Mouse (Mus musculus): ENCODE measurements around the gene Sel1l3. TPM values are rescaled to one million over a fixed set of nuclear protein-coding genes. Genes with fewer than 3 reads are reported as not detected.

The Sel1l3 gene
- total RNA-seq, 1 experiment from 2014 or later, result 2.0 TPM

DNA sequence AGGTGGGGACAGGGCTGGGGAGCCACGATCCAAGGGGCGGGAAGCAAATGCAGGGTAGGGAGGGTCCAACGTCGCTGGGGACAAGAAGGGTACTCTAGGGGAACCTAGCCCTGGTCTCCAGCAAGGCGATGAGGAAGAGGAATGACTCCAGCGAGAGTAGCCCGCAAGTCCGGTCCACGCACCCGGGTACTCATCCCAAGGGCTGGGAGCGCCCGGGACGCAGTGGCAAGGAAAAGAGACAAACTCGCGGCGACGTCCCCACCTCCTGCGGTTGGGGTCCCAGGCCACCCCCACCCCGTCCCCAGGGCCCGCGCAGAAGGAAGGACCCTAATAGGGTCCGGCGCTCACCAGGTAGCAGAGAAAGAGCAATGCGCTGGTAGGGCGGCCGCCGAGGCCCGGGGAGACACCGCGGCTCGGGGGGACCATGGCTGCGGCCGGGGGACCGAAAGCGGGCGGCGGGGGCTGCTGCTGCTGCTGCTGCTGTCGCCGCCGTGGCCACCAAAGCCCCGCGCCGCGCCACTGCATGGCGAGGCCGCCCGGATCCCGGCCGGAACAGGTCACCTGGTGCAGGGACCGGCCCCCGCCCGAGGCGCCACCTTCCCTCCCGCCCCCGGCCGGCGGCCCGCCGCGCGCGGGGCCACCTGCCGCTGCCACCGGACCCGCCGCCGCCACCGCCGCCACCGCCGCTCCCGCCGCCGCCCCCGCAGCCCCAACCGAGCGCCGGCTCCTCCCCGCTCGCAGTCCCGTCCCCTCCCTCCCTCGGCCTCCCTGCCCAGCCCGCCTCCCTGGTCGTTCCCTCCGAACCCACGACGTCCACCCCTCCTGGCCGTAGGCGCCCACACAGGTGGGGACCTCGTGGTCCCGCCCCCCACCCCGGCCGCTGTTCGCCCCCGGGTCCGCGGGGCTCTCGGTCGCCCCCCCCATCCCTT is 681 bp downstream of the Sel1l3 start:
- peak; percentile 56 for DNase-seq

DNA sequence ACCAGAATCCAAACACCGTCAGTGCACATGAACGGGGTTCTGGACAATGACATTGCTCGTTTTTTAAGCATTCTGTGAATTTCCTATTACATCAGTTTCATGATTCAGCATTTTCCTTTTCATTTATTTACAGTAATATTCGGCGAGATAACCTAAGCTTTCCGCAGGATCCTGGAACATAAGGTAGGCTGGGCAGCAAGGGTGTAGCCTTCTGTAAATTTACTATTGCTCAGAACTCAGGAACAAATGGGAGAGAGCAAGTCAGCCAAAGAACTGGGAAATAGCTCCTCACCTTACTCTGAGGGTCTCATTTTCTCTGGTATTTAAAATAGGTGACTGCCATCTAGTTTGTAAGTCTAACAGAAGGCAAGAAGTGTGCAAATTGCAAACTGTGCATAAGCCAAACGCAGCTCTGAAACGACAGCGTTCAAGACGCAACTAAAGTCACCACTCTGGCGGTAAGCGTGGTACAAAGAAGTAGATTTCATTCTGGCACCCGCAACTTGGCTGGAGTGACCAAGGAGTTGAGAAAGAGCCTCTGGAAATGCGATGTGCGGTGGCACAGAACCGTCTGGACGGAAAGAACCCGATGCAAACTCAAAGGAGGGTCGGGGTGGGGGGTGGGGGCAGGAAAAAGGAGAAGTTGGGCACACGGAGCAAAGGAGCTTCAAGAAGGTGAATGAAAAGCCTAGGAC is 1.5 kb downstream of the Sel1l3 start:
- no peak for DNase-seq

DNA sequence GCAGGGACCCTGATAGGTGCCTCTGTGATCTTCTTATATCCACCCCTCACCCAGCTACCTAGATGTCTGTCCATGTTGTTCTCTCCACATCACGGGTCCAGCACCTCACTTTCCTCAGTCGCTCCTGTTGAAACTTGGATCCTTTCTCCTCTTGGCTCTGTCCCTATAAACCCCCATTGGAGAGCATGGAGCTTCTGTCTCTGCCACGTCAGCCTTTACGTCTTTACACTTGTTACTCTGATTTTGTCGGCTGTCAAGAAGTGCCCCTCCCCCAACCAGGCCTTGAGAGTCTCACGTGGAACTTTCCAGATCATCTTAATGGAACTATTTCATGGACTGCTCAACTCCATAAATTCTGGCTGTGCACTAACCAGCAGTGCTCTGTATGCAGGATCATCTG is 2.5 kb downstream of the Sel1l3 start:
- no peak for DNase-seq

DNA sequence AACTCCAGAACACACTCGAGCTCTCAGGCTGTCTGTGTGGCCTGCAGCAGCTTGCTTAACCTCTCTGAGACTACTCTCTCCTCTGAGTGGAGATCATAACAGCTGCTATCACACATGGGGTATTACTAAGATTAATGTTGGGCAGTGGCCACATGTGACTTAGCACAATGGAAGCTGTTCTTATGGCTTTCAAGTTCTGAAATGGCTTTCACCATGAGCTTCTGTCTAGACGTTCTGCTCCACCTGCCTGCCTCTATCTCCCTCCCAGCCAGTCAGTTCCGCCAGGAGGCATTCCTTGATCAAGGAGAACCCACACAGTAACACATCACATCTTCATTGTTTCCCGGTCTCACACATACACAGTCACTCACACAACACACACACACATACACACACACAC is 3.2 kb downstream of the Sel1l3 start:
- DNase-seq, result no peak

DNA sequence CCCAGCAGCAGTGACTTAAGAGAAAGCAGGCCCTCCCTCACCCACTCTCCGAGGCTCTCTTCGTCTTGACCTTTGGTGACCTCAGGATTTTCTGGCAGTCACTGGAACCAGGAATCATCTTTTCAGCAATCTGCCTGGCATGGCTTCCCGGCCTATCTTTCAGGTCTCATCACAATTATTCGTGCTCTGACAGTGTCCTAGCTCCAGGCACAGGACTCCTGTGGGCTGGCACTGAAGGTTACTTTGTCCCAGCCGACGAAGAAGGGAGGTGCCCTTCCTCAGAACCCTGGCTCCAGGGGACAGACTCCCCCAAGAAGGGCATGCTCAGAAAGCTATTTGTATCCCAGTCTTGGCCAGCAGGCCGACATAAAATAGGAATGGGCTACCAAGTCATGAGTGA is 4.0 kb downstream of the Sel1l3 start:
- DNase-seq, result no peak

DNA sequence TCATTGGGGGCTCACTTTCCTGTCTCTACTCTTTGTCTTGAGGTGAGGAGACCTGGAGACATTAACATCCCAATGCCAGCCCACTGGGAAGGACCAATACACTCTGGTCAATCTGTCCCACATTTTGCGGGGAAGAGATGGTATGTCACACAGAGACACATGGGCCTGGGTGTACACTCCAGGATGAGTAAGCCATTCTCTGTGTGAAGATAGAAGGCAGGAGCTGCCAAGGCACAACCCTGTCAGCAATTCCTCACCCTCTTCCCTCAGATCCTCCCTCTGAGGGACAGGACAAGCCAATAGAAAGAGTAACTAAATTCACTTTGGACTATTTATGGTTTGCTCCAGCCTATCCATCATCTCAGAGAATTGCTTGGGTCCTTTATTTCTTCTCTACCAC is 5.0 kb downstream of the Sel1l3 start:
- no peak for DNase-seq

DNA sequence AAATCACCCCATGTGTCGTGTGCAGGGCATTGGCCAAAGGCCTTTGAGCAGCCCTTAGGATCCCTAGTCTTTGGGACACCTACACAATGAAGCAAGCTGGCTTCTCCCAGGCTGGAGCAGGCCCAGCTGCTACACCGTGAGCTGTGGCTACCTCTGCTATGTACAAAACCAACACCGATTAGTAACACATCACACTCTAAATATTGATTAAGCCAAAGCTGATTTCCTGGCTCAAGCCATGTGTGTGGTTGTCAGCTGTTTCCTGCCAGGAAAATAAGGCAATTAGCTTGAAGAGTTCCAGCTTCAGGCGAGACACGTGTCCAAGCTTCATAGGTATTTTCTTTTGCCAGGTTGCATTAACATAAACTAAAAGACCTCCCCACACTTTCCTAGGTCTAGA is 7.2 kb downstream of the Sel1l3 start:
- no peak for DNase-seq

DNA sequence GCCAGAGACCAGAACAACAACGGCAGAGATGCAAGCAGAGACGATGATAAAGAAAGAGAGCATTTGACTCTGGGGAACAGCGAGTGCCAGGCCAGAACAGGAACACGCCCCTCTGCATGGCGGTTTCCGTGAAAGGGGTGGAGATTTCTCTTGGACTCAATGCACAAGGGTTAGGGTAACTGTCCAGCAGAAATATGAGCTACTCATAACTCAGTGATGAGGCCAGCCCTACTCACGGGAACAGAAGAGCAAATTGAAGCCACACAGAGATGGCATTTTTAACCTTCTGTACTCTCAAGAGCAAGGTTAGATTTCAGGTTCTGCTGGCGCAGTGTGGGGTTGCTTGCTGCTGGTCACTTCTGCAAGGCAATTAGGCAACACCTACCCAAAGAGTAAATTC is 11.0 kb downstream of the Sel1l3 start:
- DNase-seq, result no peak

DNA sequence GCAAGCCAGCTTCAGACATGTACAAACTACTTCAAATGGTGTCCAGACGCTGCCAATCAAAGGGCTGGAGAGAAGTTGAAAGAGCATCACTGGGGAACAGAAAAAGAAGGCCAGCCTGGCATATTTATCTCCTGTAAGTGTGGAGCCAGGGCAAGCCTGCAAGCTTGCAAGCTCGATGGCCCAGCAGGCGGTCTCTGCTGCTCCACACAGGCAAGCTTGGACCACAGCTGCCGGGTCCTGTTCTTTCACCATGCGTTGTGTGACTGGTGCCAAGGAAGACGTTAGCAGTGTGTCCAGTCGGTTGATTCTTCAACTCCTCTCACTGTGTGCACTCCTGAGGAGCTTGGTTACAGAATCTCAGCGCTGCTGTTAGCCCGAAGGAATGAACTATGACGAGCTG is 12.9 kb downstream of the Sel1l3 start:
- DNase-seq, result no peak

DNA sequence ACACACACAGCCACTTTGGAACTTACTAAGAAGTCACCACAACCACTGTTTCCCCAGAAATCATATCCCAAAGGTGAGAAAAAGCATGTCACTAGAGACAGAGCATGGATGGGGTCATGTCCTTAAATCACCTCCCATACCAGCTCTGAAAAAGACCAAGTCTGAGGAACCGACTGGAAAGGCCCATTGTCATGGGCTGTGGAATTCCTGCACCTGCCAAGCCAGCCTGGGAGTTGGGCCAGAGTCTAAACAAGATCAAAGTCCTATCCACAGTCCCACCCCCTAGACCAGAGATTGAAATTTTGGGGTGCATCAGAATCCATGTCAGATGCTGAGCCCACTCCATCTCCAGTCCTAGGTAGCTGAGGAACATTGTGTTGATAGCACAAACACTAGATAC is 15.3 kb downstream of the Sel1l3 start:
- DNase-seq, result no peak

DNA sequence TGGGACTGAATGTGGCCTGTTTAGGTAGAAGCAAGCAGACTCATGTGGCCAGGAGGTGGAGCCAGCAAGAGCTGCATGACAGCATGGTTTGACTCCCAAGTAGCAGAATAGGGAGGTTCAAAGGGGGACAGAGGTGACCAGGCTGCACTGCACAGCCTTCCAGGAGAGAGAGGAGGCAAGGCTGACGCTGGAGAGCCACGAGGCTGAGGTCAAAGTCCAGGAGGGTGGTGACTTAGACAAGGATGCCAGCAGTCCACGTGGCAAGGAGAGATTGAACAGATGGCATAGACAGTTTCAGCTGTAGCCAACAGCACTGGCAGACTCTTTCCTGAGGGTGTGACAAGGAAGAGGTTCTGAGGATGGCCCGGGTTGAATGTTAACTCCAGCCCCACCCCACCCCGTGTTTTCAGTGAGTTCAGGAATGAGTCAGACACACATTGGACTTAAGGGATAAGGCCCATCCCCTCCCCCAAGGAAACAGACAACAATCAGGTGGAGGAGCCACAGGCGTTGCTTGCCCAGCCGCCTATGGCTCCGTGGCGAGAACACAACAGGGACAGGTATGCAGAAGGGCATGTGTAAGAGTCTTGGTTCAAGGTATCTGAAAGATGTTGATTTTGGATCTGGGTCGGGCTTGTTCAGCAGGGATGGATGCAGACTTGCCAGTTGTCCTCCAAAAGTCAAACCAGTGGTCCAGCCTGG is 17.2 kb downstream of the Sel1l3 start:
- no peak for DNase-seq

DNA sequence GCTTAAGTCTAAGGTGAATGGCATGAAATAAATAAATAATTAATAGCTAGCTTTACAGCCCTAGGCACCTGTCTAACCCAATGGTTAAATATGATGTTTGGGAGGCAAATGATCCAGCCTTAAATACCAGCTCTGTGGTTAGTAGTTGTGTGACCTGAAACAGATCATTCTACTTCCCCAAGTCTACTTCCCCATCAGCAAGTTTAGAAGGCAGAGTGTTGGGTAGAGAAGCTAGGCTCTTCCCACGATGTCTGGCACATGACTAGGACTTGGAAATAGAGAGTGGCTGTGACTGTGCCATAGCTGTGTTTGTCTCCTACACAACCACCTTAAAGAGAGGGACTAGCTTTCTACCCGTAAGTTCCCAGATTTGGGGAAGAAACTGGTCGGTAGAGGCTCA is 18.9 kb downstream of the Sel1l3 start:
- no peak for DNase-seq

DNA sequence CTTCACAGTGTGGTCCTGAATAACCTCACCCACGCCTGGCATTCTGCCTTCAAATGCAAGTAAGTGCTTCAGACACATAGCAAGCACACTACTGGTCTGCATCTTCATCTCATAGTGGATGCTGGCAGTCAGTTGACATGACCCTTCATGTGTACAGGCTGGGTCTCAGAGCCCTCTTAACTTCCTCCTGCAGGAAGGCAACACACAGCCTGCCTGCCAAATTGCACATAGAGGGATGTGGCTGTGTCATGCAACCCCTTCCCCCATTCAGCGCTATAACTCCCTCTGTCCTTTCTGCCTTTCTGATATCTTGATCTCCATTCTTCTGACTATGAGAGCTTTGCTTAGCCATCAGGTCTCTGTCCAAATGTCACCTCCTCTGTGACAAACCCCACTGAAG is 19.3 kb downstream of the Sel1l3 start:
- no peak for DNase-seq

DNA sequence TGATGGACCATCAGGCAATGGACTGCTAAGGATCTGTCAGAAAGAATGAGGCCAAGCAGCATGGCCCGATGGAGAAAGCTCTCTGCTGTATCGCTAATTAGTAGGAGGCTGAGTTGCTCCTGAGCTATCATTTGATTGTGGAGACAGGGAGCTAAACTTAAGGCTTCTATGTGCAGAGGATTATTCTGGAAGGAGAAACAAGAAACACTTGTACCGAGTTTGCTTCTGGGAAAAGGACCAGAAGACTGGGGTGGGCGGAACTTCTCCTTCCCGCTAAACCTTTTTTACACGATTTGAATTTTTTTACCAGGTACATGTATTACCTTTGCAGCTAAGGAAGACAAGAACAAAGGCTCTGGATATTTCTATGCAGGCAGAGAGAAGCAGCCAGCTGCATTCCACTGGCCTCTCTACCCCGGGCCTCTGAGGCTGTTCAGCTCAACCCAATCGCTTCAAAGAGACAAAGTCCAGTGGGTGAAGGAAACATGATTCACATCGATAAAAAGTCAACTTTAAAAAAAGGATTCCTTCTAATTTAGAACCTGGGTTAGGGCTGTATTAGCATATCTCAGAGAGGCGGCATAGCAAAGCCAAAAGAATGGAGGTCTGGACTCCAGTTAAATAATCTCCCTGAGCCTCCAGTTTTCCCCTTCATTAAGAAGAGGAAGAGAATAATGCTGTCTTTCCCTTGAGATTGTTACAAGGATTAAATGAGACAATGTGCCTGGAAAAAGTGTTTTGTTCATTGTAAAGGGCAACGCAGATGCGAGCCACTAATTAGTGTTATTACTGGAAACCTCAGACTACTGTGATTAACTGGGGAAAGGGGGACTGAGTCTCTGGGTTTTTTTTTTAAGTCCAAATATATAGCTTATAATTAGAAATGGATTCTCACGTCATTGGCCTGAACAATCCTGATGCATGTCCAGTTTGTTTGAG is 20.4 kb downstream of the Sel1l3 start:
- no peak for DNase-seq

DNA sequence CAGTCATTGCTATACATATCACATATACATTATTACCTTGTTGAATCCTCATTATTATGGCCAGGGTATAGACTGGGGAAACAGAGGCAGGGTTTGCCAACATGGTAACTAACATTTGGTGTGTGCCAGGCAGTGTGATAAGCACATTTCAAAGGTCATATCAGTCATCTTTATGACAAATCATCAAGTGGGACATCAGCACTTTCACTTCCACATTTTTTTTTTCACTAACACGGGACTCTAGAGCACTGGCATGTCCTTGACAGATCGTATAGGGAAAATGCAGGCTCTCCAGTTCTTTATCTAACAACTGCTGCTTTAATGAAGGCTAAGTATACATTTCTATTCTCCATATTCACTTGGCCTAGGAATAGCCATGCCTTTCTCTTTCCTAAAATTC is 25.1 kb downstream of the Sel1l3 start:
- no peak for DNase-seq

DNA sequence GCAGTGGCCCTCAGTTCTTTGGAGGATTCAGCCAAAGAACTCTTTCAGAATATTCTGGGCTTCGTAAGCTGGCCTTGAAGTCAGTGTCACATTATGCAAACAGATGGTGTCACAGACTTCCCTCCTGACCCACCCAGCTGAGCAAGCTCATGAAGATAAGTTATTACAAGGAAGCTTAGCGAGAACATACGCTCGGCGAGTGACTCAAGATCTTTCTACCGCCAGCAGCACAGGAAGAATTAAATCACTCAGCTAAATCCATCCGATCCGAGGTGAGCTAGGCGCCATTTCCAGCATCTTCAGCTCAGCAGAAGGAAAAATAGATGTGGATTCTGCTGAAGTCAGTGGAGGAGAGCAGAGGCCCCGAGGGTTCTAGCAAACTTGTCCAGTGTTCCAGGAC is 26.5 kb downstream of the Sel1l3 start:
- no peak for DNase-seq

DNA sequence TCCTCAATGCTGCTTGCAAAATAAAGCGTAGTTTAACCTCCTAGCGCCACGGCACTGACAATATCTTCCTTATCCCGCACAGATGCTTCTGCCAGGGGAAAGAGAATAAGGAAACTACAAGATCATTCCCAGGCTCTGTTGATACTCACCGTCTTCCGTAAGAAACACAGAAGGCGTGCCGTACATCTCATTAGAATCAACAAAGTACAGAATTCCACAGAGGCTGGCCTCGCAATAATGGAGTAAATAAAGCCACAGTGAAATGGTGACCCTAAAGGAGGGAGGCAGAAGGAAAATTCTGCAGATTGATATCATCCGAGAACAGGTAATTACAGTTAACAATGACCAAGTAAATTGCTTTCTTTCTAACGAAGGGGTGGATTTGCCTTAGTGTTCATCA is 27.9 kb downstream of the Sel1l3 start:
- DNase-seq, result no peak

DNA sequence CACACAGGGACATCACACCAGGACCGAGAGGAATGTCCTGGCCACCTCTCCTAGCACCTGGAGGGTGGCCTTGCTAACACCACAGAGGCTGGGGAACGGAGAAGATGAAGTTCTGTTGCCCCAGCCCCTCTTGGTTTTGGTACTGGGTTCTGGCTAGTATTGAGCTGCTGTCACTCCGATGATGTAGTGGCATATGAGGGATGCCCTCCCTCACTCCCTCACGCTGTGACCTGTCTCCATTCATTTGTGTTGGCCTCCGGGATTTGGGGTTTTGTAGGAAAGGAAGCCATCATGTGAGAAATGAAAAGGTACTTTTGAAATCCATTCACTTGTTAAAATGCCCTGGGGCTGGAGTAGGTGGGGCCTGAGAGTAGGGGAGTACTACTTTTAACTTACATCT is 33.8 kb downstream of the Sel1l3 start:
- DNase-seq, result no peak

DNA sequence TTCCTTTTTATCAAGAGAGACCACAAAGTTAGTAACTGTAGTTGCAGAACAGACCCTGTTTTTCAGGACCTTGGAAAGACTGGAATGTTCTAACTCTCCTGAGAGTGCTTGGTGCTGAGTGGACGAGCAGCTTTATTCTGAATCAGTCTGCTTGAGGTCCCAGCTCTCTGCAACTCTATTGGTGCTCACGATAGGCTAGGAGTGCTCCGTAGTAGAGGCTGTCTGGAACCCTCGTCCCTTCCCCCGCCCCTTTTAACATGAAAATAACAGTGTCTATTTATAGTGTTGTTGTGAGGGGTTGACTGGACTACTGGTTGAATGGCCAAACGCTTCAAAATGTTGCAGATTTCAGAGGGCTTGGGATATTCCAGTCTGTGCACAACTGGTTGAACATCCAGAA is 37.0 kb downstream of the Sel1l3 start:
- DNase-seq, result no peak

DNA sequence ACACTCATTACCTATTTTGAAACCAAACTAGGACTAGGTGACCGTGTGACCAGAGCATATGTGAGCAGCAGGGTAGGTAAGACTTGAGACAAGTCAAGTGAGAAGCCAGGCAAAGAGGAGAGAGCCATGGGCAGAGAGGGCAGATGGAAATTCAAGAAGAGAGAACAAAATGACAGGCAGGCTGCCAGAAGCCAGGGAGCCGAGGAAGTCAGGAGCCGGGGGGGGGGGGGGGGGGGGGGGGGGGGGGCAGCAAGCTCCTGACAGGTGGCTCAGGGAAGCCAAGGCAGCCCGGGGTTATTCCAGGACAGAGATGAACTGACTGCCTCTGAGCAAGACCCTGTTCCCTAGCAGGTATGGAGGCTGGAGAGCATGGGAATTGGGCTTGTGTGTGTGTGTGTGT is 37.7 kb downstream of the Sel1l3 start:
- peak; percentile 16 for DNase-seq

DNA sequence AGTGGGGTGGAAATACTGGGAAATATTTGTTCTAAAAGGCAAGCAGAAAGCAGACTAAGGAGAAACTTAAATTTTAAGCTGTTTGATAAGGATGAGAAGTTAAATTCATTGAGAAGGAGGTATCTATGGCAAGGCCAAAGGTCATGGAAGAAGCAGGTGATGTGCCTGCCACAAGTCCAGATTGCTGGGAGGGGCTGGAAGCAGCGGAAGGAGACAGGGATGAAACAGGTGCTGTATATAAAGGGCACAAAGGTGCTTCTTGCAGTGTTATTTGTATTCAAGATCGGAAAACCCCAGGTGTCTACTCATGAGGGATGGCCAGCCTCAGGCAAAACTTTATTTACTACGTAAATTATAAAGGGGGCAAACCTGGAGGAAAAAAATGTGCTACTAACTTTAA is 38.5 kb downstream of the Sel1l3 start:
- no peak for DNase-seq

DNA sequence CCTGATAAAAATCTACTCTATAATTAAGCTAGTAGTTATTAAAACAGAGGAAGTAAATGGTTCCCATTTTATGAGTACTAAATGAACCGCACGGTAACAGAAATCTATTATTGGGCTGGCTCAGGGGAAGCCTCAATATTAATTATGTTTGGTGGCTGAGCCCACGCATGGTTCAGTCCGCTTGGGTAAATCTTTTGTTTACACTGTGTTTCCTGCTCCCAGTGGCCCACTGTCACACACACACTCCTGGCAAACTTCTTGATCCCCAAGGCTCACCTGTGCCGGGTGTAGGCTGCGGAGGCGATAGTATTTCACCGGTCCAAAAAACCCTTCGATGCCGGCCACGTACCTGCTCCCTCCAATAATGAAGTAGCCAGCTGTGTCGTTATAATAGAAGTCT is 39.3 kb downstream of the Sel1l3 start:
- no peak for DNase-seq

All from adrenal gland, postnatal 25 days (tissue).